Mouse (Mus musculus): ENCODE results near the gene Itih4. TPM values are rescaled to one million over a fixed set of nuclear protein-coding genes. Genes with fewer than 3 reads are reported as not detected.

Itih4 gene
- not detected for total RNA-seq (2021)
- long read RNA-seq, experiment 1: 0 reads
- long read RNA-seq, experiment 2: 0 reads

DNA sequence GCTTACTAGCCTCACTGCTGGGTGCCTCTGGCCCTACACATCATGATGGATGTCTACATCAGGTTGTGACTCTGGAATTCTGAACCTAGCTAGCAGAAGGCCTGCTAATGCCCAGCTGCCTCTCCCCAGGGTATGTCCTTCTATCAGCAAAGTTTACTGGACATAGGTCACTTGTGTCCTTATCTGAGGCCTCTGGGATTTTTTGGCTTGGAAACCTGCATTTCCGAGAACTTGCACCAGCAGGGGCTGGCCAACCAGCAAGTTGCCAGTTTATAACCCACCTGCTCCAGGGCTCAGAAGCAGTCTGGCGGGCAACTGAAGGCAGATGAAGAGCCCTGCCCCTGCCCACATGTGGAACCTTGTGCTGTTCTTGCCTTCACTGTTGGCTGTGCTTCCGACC, at the start of gene Itih4:
Gene Itih4, plus strand, starts transcription at position 273 of the 400 bp plus-strand sequence.
- DNase-seq: no peak

DNA sequence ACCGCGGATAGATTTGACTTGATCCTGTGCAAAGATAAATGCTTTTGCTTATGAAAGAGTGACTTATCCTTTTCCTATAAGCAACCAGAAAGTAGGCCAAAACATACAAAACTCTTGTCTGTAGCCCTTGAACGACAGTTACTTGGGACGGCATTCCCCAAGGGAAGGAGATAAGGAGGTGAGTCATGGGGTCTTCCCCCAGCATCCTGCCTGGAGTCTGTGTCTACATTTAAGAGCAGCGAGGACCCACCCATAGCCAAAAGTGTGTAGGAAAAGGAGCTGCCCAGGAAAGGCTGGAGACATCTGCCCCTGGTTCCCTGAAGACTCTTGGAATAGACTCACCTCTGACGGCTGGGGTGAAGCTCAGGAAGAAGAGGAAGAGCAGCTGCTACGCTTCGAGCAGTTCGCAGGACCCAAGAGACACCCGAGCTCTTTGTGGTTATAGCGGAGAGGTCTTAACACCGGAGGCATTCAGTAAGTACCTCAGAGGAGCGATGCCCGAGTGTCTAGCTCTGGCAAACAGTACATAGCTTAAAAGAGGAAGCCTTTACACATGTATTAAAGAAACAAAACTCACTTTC, 48.8 kb upstream of the Itih4 start:
- DNase-seq: no peak

DNA sequence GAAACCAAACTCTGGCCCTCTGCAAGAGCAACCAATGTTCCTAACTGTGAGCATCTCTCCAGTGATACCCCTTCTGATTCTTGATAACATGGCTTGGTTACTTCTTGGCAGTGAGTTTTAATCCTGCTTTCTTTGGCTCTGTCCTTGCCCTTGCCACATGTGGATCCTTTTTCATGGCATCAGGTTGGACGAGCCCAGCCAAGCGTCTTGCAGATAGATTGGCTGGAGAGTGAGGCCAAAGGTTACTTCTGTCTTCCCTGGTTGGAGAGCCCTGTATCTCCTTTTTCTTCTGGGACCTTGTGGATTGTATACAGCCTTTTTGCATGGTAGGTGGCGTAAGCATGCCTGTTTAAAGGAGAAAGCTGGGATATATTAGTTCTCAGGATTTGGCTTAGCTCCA, 42.6 kb upstream of the Itih4 start:
- DNase-seq: no peak

DNA sequence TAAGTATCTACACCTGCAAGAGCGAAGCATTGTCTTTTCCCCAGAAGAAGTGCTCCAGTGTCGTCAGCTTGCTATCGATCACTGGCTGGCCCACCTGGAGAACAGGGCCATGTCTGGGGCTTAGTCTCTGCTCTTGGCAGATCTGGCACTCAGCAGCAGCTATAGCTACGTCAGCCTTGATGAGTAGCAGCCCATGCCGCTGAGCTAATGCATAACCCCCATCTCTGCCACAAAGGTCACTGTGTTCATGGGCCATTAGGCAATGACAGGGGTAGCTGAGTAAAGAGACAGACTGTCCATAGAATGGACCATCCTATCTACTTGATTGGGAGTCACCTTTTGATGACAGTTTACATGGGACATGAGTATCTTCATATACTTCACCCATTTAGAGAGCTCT, 35.8 kb upstream of the Itih4 start:
- no peak for DNase-seq

DNA sequence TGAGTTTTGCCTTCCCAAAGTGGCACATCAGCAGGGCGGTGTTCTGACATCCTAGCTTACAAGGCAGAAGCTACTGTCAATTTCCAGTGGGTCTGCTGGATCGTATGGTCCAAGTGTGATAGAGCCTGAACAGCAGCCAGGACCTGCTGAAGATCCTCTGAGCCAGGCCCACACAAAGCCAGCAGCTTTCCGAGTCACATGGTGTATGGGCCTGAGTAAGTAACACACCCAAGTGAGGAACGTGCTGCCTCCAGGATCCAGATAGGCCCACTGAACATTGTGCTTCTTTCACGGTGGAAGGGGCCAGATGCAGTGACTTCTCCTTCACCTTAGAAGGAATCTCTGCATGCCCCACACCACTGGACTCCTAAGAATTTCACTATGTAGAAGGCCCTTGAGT, 34.0 kb upstream of the Itih4 start:
- DNase-seq: peak; percentile 24

DNA sequence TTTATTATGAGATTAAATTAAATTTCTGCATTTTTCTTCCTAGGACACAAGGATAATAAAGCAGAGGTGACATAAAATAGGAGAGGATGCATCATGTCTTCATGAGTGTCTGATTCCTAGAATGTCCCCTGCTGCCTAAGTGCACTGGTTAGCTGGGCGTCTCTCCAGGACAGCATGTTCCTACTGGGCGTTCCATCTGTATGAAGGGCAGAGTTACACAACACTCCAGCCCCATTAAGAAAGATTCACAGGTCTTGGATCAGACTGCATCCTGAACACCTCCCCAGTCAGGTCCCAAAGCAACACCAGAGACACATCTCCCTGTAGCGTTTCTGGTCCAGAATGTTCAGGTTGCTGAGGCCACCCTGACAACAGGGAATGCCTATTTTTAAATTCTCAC, 31.0 kb upstream of the Itih4 start:
- DNase-seq: peak; percentile 77

DNA sequence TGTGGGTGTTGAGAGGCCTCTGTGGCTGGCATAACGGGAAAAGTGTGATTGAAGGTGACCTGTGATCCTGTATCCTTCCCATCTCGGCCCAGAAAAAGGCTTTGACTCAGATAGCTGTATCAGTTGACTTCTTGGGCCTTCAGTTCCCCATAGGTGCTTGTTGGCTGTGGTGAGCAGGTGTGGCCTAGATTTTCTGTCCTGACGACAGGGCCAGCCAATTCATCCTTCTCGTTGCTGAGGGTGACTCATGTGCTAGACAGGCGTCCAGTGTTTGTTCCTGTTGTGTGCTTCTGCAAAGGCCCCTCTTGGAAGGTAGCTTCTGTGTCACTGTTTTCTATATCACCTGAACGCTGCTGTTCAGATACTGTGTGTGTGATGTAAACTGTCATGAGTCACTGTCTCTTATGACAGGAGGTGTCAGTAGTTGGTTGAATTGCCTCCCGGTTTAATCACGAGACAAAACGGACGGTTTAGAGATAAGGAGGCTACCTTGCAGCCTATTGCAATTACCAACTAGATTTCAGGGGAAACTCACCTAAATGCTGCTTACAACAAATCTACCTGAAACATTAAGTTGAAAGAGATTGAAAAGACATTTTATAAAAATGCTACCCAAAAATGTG, 29.3 kb upstream of the Itih4 start:
- DNase-seq: no peak

DNA sequence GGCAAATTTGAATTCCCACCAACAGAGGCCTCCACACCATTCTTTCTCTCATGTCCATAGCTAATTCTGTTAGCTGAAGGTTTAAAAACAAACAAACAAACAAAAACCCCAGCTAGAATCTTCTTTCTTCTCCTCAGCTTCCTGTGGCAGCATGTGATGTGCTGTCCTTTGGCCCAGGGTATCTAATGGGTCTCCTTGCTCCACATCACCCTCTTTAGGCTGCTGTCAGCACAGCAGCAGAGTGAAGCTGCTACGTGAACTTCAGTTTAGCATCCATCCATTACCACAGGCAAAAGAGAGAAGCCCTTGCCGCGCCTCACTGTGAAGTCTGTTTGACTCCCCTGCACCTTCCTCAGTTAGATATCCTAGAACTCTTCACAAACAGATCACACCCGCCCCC, 28.3 kb upstream of the Itih4 start:
- no peak for DNase-seq

DNA sequence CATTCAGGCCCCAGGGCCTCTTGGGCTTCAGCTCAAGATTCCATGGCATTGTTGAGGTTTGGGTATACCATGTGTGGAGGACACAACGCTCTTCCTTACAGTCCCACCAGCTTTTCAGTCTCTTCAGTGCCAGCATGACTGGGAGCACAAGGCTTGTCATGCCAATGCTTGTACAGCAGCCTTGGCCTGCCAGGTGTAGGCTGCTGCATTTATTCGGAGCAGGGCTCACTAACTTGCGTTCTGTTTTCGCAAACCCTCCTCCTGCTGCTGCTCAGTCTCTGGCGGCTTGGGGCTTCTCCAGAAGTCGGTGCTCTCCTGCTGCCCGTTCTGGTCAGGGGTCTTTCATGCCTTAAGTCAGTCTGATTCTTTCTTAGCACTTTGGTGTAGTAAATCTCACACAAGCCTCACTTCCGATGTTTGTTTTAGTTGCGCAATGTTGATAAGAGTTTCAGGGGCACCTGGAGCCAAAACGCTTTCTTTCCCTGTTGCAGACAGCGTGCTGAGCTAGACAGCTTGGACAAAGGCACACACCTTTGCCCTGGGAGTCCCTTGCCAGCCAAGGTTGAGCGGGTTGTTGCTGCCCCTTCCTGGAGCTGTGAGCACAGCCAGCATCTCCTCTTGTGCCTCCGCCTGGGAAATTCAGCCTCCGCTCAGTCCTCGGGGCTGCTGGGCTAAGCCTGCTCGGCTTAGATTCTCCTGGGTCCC, 24.7 kb upstream of the Itih4 start:
- no peak for DNase-seq

DNA sequence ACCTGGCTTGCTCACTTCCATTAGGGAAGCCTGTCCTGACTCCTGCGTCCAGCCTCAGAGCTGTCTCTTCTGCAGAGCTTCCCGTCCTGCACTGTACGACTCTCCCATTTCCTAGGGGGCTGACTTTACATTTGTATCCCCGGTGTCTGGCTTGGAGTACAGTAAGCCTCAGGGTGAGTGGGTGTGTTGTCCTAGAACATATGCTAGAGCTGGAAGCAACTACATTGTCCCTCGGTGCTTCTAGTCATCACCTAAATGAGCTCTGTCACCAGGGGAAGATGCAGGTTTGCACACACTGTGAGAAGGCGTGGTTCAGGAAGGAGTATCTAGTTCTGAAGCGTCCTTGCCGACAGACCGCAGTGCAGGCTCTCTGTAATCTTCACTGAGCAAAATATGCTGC, 23.9 kb upstream of the Itih4 start:
- DNase-seq: no peak

DNA sequence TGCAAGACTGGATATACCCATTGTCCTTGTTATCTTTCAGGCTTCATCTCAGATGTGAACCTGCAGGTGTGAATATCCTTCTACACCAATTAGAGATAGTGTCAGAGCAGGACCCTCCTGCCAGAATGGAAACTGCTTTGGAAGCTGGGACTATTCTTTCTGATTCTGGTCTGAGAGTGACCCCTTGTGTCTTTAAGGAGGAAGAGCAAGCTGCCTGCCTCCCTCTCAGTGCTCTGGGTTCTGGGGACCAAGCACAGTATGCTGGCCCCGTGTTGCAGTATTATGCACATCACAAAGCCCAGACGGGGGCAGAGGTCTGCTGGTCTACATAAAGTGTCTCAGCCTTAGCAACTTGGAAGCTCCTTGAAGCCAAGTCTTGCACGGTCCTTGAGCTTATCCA, 21.0 kb upstream of the Itih4 start:
- no peak for DNase-seq

DNA sequence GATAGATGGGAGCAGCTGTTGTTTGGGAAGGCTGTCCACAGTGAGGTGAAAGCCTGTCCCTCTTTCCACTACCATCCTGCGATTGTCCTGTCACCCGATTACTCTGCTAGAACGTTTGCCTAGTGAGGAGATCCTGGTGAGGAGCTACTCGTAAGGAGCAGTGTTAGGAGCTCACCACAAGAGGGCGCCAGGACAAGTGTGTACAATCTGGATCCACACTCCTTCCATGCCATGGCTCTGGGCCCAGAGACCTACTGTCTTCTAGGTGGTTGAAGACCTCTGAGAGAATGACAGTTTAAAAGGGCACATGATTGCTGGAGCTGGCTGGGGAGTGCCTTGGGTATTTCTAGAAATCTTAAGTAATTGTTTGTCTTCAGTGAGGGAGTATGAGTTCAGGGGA, 19.2 kb upstream of the Itih4 start:
- peak; percentile 70 for DNase-seq

DNA sequence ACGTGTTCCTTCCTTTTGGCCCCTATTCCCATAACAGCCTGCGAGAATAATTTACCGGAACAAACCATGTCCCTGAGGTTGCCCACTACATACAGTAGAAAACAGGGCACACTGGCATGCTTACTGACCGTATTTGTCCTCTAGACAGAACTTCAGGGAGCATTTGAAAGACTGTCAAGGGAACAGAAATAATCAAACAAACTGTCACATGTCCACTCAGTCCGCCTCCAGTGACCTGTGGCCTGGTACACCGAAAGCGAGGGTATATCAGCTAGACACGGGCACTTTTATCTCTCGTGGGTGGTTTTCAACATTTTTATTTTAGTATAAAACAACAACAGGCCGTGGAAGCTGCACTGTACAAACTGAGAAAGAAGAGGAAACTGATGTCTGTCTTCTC, 17.4 kb upstream of the Itih4 start:
- DNase-seq: no peak

DNA sequence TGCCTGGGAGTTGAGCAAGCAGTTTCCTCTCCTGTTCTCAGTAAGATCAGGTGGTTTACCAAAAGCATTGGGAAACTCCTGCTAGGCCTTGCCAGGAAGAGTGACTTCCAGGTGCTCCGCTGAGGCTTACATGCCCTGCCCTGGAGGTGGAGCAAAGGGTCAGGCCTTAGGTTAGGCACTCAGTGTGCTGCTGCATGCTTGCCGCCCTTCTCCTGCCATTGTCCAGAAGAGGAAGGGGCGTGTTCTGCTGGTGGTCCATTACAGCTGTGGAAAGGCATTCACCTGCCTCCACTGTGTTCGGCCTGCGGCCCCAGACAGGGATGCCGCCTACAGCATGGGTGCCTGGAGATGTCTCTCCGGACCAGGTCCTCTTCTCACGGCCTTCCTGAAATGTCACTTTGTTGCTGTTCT, 16.9 kb upstream of the Itih4 start:
- DNase-seq: peak; percentile 76

DNA sequence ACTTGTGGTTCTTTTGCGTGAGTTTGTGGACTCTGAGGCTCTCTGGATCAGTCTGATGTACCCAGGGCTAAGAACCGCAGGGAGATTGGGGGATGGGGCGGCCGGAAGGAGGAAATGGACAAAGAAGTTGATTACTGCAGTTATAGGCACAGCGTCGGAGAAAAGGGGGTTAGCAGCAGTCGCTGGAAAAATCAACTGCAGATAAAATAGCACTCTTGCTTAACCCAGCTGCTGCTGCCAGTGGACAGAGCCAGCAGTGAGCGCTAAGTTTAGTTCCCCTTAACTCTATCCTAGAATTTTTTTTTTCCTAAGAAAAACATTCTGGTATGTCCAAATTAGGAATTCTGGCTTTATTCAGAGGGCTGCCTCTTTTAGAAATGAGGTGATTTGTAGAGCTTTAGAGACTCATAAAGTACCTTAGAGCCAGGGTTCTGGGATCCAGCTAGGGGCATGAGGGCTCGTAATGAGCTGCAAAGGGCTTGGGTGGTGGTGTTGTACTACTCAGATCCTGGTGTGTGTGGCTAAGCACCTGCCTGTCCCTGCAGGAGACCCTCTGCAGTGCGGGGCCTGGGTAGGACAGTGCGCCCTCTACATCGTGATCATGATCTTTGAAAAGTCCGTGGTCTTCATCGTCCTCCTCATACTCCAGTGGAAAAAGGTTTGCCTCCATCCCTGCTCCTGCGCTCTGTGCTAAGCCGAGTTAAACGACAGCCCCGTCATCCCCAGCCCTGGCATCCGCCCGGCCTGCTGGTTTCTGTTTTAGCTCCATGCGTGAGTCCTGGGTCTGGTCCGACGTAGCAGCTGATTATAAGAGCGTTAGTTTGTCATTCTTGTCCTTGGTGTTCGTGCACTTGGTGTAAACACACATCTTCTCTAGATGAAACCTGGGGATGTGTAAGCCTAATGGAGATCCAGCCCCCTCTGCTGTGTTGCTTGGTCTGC, 15.8 kb upstream of the Itih4 start:
- peak; percentile 39 for DNase-seq

DNA sequence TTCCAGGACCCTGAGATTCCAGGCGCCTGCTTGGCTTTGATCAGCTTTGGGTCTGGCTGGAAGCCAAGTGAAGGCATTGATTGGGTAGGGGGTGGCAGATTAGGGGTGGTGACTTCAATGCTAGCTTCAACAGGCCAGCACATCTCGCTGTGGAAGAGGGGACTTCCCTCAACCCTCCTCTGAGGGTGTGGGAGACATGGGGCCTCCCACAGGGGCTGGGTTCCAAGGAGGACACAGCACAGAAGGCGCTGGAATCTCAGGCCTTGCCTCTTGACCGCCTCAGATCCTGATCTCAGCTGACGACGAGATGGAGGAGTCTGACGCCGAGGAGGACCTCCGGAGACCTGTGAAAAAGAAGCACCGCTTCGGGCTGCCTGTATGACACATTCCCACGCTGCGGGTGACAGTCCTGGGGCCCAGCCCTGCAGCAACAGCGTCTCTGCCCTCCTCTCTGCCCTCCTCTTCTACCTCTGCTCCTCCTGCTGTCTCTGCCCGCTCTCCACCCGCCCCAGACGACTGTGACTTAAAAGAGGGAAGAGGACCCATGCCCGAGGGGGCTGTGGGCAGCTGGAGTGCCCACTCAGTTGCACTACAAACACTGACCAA, 12.1 kb upstream of the Itih4 start:
- DNase-seq: no peak

DNA sequence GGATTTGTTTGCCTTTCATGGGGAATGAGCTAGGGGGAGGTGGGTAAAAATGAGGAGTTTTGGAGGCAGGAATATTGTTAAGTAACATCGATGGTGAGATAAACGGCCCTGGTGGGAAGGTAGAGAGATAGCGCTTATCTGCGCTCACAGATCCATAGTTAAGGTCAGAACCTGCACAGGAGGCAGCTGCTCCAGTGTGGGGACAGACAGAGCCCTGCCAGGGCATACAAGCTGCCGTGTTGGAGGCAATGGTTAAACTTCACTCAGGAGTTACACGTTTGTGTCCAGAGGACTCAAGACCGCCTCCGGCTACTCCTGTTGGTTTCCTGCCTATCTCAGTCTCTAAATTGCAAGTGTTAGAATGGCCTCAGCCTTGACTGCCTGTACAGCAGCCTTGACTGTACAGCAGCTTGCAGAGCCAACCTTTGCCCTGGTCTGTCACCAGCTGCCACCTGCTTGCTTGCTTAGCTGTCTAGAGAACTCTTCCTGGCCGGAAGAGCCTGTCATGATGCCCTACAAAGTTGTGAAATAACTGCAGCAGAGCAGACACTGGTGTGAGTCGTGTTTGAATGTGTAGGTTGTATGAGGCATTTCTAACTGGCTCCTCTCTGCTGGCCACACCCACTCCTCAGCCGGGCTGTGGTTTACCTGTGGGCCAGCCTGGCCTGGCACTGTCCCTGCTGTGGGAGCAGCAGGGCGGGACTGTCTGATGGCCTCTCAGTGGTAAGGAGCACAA, 11.0 kb upstream of the Itih4 start:
- no peak for DNase-seq

DNA sequence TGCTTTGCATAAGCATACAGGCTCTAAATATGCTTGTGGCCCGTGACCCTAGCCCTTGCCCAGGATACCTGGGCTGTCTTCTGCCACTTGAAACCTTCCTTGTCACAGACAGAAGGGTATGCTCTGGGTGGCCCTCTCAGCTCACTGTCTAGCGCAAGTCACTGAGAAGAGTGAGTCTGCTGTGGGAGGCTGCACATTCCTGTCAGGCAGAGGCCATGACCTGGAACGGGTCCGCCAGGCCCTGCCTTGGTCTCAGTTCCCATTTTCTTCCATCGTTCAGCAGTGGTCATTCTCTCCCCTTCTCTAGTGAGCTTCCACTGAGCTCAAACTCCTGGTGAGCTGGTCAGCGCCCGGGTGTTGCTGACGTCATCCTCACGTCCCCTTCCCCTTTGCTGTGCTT, 10.3 kb upstream of the Itih4 start:
- no peak for DNase-seq

DNA sequence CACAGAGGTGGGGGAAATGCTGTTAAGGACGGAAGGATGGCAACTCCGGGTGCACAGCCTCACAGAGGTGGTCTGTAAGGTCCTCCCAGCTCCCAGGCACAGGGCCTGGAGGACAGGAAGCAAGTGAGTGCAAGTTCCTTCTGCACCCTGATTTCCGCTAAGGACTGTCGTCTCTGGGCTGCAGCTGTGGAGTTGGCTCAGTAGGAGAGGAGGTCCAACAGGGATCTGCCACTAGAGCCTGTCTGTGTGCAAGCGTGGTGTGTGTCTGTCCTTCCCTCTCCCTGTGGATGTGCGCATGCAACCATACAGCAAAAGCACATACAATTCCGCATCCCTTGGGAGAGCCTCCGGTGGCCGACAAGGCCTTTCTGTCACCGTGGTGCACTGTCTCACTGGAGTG, 9.8 kb upstream of the Itih4 start:
- no peak for DNase-seq

DNA sequence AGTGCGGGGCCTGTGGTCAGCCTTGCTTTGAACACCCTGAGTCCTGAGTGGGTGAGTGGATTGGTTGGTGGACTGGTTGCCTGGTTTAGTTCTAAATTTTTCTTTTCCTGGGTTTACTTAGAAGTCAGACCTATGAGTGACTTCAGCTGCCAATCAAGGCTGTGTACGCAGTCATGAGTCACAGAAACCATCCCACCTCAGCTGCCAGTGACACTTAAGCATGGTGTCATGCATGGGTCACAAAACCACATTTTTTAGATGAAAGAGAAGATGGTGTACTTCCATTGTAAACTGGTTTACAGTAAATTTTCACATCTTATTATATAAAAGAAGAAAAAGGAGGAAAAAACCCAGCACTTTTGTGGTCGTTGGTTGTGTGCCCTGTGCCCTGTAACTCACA, 8.4 kb upstream of the Itih4 start:
- no peak for DNase-seq

DNA sequence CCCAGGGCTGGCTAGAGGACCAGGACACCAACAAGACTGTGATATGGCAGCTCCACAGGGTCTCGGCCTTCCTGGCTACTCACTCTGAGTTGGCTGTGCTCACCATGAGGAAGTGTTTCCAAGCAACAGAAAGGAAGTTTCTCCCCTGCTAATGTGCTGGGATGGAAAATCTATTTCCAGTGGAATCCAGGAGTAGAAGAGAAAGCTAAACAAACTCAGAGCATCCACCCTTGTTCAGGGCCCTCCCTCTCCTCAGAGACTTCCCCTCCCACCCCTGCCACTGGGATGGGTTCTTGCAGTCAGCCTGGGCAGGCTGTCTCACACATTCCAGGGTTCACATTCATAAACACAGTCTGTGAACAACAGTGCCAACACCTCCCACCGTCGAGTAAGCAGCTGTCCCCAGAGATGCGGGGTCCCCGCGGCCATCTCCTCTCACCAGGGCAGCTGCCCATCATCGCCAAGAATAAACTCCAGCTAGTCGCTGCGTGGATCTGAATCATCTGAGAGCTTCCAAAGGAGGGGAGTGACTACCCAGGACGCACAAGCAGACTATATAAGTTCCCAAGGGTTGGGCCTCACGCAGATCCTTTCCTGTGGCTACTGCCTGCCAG, 7.2 kb upstream of the Itih4 start, which contains the start of gene Mustn1:
Gene Mustn1, plus strand, starts transcription at position 243 of the 614 bp plus-strand sequence.
- DNase-seq: peak; percentile 76

Data from gastrocnemius, postnatal 25 days (tissue).